Mouse (Mus musculus): ENCODE measurements around the gene Prkcd.
A peak's percentile ranks its signal among the peaks of the same experiment; 100 is the strongest.

The Prkcd gene

GRCm38 (mm10) chr14:30570303-30570702 lies 55.7 kb downstream of the Prkcd start:
- DNase-seq = no peak

GRCm38 (mm10) chr14:30568016-30568415 lies 58.0 kb downstream of the Prkcd start:
- DNase-seq = no peak

GRCm38 (mm10) chr14:30566317-30566716 lies 59.7 kb downstream of the Prkcd start:
- no peak for DNase-seq

GRCm38 (mm10) chr14:30564451-30564850 lies 61.6 kb downstream of the Prkcd start:
- no peak for DNase-seq

GRCm38 (mm10) chr14:30562343-30562742 lies 63.7 kb downstream of the Prkcd start:
- DNase-seq = no peak

GRCm38 (mm10) chr14:30561470-30562187 lies 64.4 kb downstream of the Prkcd start:
- peak in 1 of 2 experiments; percentile 40 for DNase-seq

- no peak for DNase-seq
Observed at GRCm38 (mm10) chr14:30560803-30561389, 65.1 kb downstream of the Prkcd start.

- DNase-seq = peak; percentile 43 to 58
Observed at GRCm38 (mm10) chr14:30559321-30559850, 66.6 kb downstream of the Prkcd start.

GRCm38 (mm10) chr14:30557730-30558129 lies 68.3 kb downstream of the Prkcd start:
- DNase-seq = no peak

GRCm38 (mm10) chr14:30556651-30557050 lies 69.4 kb downstream of the Prkcd start:
- no peak for DNase-seq

- no peak for DNase-seq
Observed at GRCm38 (mm10) chr14:30553185-30553584, 72.8 kb downstream of the Prkcd start.

- no peak for DNase-seq
Observed at GRCm38 (mm10) chr14:30551981-30552380, 74.0 kb downstream of the Prkcd start.

GRCm38 (mm10) chr14:30551509-30551908 lies 74.5 kb downstream of the Prkcd start:
- no peak for DNase-seq

- DNase-seq = no peak
Observed at GRCm38 (mm10) chr14:30550232-30551070, 75.6 kb downstream of the Prkcd start.

GRCm38 (mm10) chr14:30549777-30550149 lies 76.2 kb downstream of the Prkcd start:
- DNase-seq = no peak

- peak; percentile 89 to 95 for DNase-seq
Observed at GRCm38 (mm10) chr14:30548965-30549776, 76.8 kb downstream of the Prkcd start.

GRCm38 (mm10) chr14:30548131-30548720 lies 77.8 kb downstream of the Prkcd start, which contains the start of gene Tkt:
TSS of gene Tkt (plus strand) at chr14:30548359.
- DNase-seq = peak in 1 of 2 experiments; percentile 42

Data from cerebellum, postnatal 36 days (tissue).